Mouse (Mus musculus): Measurements from ENCODE around the gene Nccrp1.

Gene Nccrp1

DNA sequence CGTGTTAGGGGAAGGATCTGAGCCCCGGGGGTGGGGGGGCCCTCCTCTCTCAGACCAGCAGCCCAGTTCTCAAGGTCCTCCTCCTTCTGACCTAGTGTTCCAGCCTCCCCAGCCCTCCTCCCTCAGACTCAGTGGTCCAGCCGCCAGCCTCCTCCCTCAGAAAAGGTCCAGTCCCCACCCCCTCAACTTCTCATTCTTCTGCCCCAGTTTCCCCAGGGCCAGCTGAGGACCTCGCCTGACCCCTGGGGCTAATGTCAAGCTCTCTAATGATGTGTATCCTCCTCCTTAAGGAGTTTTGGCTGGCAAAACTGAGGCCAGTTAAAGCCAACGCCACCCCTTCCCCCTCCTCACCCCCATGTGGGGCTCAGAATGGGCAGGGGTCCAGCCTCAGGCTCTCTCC, at the start of gene Nccrp1:
Nccrp1 (minus strand) TSS at position 101 of the 400 bp plus-strand sequence.
- DNase-seq (ENCODE audit: low spot score) = no peak

DNA sequence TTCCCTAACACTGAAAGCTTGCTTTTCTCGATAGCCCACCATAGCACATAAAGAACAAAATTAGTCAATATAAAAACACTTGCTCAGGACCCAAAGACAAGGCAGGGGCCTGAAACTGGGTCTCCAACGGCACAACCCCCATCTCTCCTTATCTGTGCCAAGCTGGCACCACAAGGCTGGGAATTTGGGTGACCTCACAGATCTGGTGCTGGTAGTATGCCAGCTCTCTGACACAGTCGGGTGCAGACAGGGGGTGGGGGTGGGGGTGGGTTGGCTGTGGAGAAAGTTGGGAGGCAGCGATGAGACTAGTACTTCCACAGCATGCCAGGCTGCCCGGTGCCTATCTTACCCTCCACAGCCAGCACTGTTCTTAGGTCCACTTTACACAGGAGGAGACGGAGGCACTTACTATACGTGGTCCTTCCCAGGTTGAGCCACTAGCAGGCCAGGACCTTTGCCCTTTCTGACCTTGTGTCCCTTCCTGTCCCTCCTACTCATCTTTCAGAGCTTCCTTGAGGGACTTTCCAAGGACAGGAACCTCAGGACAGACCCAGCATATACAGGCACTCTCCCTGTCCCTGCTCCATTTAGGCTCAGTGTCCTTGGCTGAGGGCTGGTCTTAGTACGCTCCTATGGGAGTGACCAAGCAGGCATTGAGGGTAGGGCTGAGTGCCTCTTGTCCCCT, 48.8 kb upstream of the Nccrp1 start:
- no peak for DNase-seq (ENCODE audit: low spot score)

DNA sequence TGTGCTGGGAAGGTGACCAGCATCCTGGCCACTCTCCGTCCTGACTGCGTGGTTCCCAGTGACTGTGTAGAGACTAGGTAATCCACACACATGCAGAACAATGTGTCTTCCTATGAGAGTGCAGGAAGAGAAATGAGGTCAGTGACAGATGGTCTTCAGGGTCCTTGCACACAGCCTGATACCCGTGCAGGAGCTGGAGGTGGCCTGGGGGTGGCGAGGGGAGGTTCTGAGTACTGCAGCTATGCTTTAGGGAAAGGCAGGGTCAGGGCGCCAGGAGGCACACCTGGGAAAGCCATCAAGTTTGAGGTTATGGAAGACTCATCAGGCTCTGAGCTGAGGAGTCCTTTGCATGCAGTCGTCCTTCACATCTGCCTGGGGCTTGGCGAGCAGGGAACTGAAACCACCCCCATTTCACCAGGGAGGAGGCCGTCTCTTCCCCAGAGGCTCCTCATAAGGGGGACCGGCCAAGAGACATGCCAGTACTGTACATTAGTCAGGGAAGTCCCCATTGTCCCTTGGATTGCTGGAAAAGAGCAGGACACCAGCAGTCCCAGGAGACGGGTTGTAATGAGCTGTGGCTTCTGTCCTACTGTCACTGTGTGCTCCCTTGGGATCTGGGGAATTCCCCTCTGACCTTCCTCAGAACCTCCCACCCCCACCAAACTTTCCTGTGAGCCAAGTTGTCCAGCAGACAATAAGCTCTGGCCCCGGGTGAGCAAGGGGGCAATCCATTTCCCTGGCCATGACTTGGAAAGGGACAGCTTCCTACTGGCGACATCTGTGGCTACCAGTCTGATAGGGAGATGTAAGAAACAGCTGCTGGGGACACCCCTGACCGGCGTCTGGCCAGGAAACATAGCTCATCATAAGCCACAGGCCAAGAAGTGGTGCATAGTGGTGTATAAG, 46.4 kb upstream of the Nccrp1 start:
- no peak for DNase-seq (ENCODE audit: low spot score)

DNA sequence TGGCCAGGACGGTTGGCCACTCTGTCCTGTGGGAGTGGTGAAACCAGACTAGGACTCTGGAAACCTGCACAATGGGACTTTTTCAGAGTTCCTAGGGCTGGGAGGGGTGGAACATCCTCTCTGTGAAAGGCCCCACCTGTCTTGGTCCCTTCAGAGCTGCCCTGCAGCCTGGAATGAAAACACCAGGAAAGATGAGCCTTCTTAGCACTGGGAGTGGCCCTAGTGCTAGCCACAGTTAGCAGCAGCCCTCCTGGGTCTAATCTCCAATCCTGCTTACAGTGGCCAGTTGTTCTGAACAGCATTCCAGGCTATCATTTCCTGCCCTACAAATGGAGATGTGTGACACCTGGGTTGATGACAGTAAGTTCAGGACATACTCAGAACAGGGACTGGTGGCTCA, 44.8 kb upstream of the Nccrp1 start:
- no peak for DNase-seq (ENCODE audit: low spot score)

DNA sequence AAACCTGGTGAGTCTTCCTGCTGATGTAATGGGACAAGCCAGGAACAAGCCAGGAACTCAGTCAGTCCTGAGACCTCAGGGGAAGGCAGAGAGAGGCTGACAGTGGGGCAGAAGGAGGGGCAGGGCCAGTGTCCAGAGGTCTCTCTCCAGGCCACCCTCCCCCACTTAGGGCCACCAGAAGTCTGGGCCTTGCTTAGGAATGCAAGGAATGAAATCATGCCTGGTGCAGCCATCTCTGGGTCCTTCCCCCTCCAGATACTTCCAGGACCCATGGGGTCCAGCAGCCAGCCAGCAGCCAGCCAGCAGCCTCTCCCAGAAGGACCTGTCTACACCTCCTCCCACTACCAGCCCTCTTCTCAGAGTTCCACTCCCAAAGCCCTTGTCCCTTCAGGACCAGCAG, 40.6 kb upstream of the Nccrp1 start:
- DNase-seq (ENCODE audit: low spot score) = no peak

DNA sequence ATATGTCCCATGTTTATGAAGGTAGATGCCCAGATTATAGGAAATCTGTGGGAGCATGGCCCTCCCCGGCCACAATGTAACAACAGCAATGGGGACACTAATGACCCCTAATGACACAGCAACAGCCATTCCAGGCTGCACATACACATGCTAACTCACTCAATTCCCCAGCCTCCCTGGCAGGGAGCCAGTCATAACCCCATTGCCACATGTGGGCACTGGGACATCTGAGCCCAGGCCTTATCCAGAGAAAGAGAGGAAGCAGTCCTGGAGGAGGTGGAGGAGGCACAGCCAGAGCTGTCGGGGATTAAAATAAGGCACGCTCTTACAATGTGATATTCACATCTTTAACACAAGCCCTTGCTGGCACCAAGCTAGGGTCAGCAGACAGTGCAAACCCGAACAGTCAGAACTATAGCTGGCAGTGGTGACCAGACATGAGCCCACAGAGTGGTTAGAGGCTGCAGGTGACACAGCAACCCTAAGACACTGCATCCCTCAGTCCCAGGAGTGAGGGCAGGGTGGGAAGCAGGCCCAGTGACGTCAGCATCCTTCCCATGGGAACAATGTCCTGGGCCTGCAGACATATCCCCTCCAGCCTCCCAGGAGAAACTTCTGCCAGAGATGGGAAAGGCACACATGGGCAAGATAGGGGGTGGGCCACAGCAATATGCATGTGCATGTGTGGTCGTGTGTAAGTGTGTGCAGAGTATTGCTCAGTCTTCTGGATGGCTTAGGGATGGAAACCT, 39.8 kb upstream of the Nccrp1 start:
- peak; percentile 62 for DNase-seq (ENCODE audit: low spot score)

DNA sequence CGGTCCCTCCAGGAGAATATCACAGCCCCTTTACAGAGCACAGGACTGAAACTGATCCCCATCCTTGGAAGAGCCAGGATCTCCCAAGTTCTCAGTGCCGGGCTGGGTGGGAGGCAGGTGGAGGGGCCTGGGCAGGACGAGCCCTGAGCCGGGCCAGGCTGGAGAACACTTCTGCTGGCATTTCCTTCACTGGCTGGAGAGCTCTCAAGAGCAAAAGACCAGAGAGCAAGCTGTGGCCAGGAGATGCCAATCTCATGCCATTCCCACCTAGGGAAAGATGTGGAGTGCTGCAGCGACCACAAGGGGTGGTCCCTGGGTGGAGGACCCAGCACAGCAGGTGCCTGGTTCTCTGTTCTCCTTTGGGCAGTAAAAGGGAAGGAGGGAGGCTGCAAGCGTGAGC, 37.9 kb upstream of the Nccrp1 start:
- no peak for DNase-seq (ENCODE audit: low spot score)

DNA sequence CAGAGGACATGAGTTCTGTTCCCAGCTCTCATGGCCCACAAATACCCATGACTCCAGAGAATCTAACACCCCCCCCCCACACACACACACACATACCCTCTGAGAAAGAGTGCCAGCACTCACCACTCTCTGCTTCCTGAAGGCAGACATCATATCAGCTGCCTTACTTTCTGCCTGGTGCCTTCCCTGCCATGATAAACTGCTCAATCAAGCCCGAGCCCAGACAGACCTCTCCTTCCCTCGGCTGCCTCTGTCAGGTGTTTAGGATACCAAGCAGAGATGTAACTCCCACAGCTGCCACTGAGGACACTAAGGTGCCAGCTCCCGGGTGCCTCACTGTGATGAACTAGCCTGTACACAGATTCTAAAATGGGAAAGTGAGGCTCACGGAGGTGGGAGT, 37.4 kb upstream of the Nccrp1 start:
- no peak for DNase-seq (ENCODE audit: low spot score)

DNA sequence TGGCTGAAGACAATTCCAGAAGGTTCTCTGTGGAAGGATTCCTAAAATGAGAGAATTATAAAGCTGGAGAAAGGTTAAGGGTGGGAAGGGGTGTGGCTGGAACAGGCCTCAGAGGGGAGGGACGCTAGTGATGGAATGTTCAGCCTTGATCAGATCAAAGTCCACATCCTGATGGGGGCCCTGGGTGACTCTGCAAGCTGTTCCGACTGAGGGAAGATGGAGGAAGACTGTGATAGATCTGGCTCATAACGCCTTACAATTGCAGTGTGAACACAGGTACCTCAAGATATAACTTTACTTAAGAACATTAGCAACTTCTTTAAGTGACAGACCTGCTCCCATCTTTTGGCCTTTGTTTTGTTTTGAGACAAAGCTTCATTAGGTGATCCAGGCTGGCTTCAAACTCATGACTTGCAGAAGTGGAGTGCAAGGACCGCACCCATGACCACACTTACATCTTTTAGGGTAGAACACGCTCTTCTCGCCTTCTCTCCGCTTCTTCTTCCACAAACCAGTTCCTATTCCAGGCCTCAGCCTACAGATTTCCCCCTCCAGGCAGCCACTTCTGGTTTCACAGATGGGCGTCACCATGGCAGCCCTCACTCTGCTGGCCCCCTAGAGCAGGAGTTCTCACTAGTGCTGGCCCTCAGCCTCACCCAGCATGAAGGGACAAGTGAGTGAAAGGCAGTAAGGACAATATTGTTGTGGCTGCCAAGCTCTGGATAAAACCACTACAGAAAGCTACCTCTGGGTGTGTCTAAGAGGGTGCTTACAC, 36.7 kb upstream of the Nccrp1 start:
- no peak for DNase-seq (ENCODE audit: low spot score)

DNA sequence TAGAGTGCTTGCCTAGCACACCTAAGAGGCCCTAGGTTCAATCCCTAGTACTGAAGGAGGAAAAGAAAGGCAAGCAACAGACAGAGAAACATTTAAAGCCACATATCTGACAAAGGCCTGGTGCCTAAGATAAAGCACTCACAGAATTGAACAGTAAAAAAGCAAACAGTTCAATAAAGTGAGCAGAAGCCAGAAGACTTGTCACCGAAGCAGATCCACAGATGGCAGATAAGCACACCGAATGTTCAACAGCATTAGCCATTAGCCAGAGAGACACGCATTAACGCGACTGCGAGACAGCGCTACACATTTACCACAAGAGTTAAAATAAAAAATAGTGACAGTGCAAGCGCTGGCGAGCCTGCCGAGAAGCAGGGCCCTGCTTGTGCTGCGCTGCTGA, 35.8 kb upstream of the Nccrp1 start:
- no peak for DNase-seq (ENCODE audit: low spot score)

DNA sequence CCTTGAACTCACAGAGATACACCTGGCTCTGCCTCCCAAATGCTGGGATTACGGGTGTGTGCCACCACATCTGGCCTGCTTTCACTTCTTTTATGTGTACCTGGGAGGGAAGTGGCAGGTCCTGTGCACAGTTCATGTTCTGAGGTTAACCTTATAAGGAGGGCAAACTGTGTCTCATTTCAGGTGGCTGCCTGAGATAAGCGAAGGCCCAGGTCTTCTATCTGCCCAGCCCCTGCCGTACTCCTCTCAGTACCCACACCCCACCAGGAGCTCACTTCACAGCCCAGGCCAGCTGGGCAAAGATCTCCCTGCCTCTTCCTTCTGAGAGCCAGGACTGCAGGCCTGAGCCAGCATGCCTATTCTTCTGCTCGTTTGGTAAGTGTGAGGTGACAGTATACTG, 34.7 kb upstream of the Nccrp1 start:
- no peak for DNase-seq (ENCODE audit: low spot score)

DNA sequence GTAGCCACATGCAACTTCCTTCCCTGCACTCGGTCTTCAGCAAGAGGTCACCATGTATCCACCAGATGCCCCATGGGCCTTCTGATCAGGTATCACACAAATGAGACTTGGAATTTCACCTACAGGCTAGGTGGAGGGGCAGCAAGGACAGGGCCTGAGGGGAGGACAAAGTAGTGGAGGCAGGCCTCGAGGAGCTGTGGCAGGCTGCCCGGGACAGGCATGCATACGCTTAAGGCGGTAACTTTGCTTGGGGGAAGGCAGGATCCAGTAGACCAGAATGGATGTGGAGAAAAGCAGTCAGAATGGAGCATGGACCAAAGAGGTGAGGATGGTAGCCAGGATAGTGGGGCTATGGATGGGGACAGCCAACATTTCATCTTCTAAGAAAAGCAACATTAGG, 32.8 kb upstream of the Nccrp1 start:
- DNase-seq (ENCODE audit: low spot score) = no peak

DNA sequence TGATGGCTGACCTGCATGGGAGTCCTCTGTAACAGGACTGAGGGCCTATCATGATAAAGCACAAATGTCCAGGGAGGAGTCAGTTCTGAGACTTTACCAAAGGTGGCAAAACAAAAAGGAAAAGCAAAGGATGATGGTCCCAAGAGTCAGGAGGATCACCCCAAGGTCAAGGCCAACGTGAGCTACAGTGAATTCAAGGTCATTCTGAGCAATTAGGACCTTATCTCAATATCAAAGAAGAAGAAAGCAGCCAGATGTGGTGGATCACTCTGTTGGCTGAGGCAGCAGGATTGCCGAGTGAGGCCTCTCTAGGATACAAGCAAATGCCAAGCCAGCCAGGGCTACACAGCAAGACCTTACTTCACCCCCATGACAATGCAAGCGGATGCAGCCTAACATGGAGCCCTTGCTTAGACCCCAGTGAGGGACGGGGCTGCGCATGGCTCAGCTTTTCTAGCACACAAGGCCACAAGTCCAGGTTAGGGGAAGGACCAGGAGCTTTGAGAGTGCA, 31.5 kb upstream of the Nccrp1 start:
- DNase-seq (ENCODE audit: low spot score) = no peak

DNA sequence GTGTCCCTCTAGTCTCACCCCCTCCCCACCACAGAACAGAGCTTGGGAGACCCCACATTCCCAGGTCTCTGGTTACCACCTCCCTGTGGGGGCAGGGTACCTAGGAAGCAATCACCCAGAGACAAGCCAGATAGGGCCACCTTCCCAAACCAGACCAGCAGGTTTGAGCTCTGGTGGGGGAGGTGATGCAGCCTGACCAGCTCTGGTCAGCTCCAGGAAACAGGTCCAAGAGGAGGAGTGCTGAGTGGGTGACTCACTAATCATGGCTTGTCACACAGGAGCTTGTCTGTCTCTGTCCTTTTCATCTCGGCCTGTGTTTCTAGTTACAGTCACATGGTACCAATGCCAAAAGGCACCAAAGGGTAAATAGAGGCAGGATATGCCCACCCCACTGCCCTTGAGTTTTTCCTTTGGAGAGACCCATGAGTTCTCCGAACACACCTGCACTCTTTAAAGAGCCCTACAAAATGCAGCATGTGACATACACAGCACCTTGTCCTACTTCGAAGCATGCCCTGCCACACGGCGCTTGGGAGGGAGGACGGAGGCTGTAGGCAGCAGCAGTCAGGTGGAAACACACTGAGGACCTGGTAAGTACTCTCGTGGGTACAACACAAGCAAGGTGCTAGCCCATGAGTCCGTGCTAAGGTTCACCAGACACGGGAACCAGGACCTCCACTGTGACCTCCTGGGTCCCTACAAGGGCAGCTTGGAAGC, 30.9 kb upstream of the Nccrp1 start:
- peak; percentile 89 for DNase-seq (ENCODE audit: low spot score)

DNA sequence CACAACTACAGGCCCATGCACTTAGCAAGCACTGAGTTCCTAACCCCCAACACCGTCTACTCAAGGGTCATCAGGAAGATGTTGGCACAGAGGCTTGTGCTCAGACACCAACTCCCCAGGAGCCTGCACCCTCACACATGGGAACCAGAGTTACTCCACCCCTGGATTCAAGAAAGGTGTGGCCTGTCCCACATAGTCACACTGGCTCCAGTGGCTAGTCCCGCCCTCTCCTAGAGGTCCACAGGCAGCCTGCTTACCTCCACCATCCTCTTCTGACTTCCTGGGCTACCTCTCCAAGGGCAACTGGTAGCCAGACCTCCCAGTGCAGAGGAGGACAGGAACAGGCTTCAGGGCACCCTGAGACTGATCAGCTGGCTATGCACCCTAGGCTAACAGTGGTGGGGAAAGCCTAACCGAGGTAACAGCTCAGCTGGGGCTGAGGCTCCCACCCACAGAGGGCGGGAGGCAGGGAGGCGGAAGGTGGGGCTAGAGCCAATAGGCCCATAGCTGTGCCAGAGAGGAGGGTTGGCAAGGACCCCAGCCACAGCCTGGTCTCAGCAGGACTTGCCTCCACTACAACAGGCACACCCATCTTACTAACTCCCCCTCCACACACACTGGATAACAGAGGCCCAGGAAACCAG, 29.3 kb upstream of the Nccrp1 start:
- DNase-seq (ENCODE audit: low spot score) = peak; percentile 88

DNA sequence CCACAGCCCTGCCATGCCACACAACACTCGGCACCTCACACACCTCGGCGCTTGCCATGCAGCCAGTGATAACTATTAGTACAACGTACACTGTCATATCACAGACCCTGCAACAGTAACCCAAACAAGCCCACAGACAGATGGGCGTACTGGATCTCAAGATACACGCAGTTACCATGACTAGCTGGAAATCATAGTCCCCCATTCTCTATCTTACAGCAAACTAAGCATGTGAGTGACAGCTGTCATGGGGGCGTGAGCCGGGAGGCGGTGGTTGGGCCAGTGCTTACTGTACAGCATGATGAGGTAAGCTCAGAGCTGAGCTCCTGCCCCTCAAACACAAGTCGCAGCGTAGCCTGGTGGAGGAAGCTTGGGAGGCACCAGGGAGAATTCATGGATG, 28.5 kb upstream of the Nccrp1 start:
- no peak for DNase-seq (ENCODE audit: low spot score)

DNA sequence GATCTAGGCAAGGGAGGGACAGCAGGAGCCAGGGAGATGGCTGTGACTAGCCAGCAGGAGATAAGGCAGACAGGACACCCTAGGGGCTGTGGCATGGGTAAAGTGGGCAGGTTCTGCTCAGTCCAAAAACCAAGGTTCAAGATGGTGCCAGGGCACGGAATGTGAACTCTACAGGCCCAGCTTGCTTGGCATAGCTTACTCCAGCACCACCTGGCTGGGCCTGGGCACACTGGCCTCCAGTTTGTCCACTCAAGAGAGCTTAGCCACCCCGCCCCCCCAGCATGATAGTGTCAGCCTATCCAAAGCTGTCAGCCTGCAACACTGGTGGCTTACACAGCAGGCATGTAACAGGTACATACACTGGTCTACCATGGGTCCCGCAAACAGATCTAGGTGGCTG, 26.2 kb upstream of the Nccrp1 start:
- no peak for DNase-seq (ENCODE audit: low spot score)

DNA sequence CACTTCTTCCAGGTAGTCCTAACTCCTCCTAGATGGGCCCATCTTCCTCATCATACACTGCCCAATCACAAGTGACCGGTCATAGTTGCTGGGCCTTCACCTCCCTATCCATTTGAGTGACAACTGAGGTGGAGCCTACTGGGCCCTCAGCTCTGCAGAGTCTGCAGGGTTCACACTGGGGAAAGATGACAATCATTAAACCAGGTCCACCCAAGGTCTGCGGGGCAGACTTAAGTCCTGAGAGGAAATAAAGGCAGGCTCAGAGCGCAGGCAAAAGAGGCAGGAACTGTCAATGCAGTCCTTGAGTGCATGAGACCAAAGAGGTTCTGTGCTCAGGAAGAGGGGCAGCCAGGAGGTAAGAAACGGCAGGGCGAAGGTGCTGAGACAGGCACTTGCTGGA, 25.6 kb upstream of the Nccrp1 start:
- no peak for DNase-seq (ENCODE audit: low spot score)

DNA sequence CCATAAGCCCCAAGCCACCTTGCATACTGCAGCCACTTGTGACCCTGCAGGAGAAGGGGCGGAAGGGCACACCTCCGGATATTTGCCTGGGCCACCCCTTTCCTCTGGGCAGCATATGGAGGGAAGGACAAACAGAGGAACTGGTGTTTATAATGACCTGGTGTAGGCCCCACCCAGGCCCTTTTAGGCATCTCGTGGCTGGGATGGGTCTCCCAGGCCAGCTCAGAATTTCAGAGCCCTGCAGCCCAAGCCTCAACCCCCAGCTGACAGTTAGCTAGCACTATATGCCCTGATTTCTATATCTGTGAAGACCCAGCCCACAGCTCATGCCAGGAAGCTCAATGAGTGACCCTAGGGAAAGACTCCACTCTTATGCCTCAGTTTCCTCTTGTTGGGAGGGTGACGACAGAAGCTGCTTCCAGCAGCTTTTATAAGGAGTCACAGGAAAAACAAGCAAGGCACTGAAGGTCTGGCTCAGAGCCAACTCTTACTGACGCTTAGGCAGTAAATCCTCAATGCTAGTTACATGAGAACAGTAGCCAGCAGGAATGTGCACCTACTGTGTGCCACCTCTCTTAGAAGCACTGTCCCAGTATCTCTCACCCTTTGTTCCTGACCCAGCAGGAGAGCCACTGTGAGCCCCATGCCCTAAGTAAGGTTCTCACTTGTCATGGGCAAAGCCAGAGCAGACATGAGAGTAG, 24.1 kb upstream of the Nccrp1 start:
- peak; percentile 68 for DNase-seq (ENCODE audit: low spot score)
